Mouse (Mus musculus): ENCODE results near the gene Miga1. TPM values are rescaled to one million over a fixed set of nuclear protein-coding genes. Genes with fewer than 3 reads are reported as not detected.
"Not testable (repeated sequence)": the region's sequence is repeated elsewhere in the genome, so short reads cannot be mapped to it uniquely, and the experiment has no call there.

Gene Miga1
- polyA plus RNA-seq, 1 experiment = 6.7 TPM

DNA sequence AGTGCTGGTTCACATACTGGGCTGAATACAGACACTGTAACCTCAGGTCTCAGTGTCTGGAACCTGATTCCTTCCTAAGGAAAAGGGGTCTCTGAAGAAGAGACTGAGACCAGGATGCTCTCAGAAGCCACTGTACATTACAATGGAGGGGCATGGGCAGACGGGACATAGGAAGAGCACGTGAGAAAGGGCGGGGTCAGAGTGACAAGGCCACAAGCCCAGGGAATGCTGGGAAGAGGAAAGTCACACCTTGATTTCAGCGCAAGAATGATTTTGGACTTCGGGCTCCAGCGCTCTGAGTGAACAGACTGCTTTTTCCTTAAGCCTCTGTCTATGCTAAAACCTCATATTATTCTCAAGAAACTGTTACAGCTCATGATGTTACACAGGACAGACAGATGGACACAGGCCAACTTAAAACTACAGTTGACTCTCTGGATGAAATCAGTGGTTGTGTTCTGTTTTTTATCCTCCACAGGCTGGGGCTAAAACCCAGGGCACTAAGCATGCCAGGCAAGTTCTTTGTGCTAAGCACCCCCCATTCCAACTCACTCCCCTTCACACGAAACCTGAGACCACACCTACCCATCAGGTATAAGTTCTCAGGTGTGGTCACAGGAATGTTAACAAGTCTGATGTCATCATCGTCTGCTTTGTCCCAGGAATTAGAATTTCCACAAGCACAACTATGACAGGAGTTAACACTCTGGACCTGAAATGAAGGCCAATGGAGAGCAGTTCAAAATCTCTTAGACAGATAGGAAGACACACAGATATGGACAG lies 18.3 kb downstream of the Miga1 start:
- Histone ChIP-seq H3K27ac (ENCODE audit: insufficient read depth, low read depth, low read length) (peak overlapping the region; percentile 74), H3K4me1 (ENCODE audit: control insufficient read depth, insufficient read depth, insufficient read length, low read length) (peaks cover 9% of the 10 kb centered on the region), H3K4me3 (ENCODE audit: low read depth, low read length) (no peak overlapping the region), H3K27me3 (ENCODE audit: control insufficient read depth, insufficient read depth, low read length) (no peaks in the 10 kb centered on the region), H3K36me3 (ENCODE audit: control insufficient read depth, insufficient read depth, low read length) (no peaks in the 10 kb centered on the region)
- WGBS = 53% methylated on average over 8 of the region's 8 CpGs
- no peak for TF ChIP-seq CTCF (IDR thresholded peaks at IDR 0.05; ENCODE audit: extremely low read depth, insufficient read length, insufficient replicate concordance, low read depth, low read length)
- no peak for TF ChIP-seq POLR2A (IDR thresholded peaks at IDR 0.05; ENCODE audit: low read depth, low read length)

DNA sequence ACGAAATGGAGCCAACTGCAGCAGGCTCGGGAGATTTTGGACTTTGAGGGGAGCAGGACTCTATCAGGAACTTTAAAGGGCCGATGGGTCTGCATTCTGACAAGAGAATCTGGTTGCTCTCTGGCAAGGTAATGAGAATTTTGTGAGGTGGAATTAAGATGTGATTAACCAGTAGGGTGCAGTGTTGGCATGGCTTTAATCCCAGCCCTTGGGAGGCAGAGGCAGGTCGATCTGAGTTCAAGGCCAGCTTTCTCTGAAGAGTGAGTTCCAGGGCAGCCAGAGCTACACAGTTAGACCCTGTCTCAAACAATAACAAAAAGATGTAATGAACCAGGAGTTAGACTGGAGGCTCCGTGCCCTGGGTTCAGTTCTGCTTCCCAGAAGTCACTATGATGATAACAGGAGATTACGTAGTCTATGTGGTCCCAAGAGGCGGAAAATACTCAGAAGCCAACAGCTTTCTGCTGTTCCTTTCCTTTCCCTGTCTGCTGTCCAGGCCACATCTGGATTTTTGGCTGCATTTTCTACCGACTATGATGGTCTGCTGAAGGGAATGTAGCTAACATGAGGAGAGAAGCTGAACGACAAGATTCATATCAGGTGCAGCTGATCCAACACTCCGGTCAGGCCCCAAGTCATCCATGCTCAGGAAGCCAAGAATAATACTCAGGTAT lies 19.1 kb downstream of the Miga1 start:
- TF ChIP-seq CTCF (IDR thresholded peaks at IDR 0.05; ENCODE audit: extremely low read depth, insufficient read length, insufficient replicate concordance, low read depth, low read length) = no peak
- TF ChIP-seq POLR2A (IDR thresholded peaks at IDR 0.05; ENCODE audit: low read depth, low read length) = no peak
- peaks cover 9% of the 10 kb centered on the region for H3K4me1 ChIP-seq (ENCODE audit: control insufficient read depth, insufficient read depth, insufficient read length, low read length)
- 82% methylated on average over 10 of the region's 10 CpGs for WGBS
- H3K27me3 ChIP-seq (ENCODE audit: control insufficient read depth, insufficient read depth, low read length) = no peaks in the 10 kb centered on the region
- no peak overlapping the region for H3K4me3 ChIP-seq (ENCODE audit: low read depth, low read length)
- no peaks in the 10 kb centered on the region for H3K36me3 ChIP-seq (ENCODE audit: control insufficient read depth, insufficient read depth, low read length)
- H3K27ac ChIP-seq (ENCODE audit: insufficient read depth, low read depth, low read length) = no peak overlapping the region

GRCm38 (mm10) chr3:152316447-152317173 lies 23.6 kb downstream of the Miga1 start:
- H3K4me1 ChIP-seq (ENCODE audit: control insufficient read depth, insufficient read depth, insufficient read length, low read length); H3K4me3 ChIP-seq (ENCODE audit: low read depth, low read length); H3K27me3 ChIP-seq (ENCODE audit: control insufficient read depth, insufficient read depth, low read length); H3K36me3 ChIP-seq (ENCODE audit: control insufficient read depth, insufficient read depth, low read length): not testable (repeated sequence)
- WGBS = 34% methylated on average over 9 of the region's 9 CpGs
- H3K27ac ChIP-seq (ENCODE audit: insufficient read depth, low read depth, low read length) = peak overlapping the region; percentile 63

DNA sequence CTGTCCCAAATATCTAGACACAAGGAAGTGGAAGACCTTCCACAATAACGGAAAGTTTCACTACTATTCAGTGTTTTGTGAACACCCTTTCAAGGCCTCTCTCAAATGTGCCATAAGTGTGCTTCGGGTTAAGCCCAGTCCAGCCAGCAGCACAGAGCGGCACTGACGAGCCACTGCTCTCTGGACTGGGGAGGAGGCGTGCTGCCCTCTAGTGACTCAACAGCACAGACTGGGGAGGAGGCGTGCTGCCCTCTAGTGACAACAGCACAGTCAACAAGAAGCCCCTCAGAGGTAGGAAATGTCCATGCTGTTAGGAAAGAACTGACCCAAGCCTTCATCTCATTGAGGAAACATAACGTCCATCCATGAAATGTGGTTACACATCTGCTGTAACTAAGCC lies 24.6 kb downstream of the Miga1 start:
- Histone ChIP-seq H3K36me3 (ENCODE audit: control insufficient read depth, insufficient read depth, low read length) (no peaks in the 10 kb centered on the region), H3K4me3 (ENCODE audit: low read depth, low read length) (no peak overlapping the region), H3K4me1 (ENCODE audit: control insufficient read depth, insufficient read depth, insufficient read length, low read length) (peaks cover 3% of the 10 kb centered on the region; the same call in 1 of the 2 replicates), H3K27ac (ENCODE audit: insufficient read depth, low read depth, low read length) (no peak overlapping the region), H3K27me3 (ENCODE audit: control insufficient read depth, insufficient read depth, low read length) (no peaks in the 10 kb centered on the region)
- 14% methylated on average over 7 of the region's 7 CpGs for WGBS
- peak; percentile 99 for TF ChIP-seq CTCF (IDR thresholded peaks at IDR 0.05; ENCODE audit: extremely low read depth, insufficient read length, insufficient replicate concordance, low read depth, low read length)
- TF ChIP-seq POLR2A (IDR thresholded peaks at IDR 0.05; ENCODE audit: low read depth, low read length) = no peak

DNA sequence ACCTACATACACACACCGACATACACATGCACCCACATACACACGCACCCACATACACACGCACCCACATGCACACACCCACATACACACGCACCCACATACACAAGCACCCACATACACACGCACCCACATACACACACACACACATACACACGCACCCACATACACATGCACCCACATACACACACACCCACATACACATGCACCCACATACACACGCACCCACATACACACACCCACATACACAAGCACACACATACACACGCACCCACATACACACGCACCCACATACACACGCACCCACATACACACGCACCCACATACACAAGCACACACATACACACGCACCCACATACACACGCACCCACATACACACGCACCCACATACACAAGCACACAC lies 25.5 kb downstream of the Miga1 start:
- not testable (repeated sequence) for H3K36me3 ChIP-seq (ENCODE audit: control insufficient read depth, insufficient read depth, low read length); H3K4me3 ChIP-seq (ENCODE audit: low read depth, low read length); H3K27ac ChIP-seq (ENCODE audit: insufficient read depth, low read depth, low read length); H3K27me3 ChIP-seq (ENCODE audit: control insufficient read depth, insufficient read depth, low read length); H3K4me1 ChIP-seq (ENCODE audit: control insufficient read depth, insufficient read depth, insufficient read length, low read length)
- 79% methylated on average over 14 of the region's 14 CpGs for WGBS

GRCm38 (mm10) chr3:152309250-152309645 lies 31.0 kb downstream of the Miga1 start:
- peak overlapping the region; percentile 83 for H3K27ac ChIP-seq (ENCODE audit: insufficient read depth, low read depth, low read length)
- TF ChIP-seq POLR2A (IDR thresholded peaks at IDR 0.05; ENCODE audit: low read depth, low read length) (no peak), CTCF (IDR thresholded peaks at IDR 0.05; ENCODE audit: extremely low read depth, insufficient read length, insufficient replicate concordance, low read depth, low read length) (no peak)
- H3K4me3 ChIP-seq (ENCODE audit: low read depth, low read length) = no peak overlapping the region
- no peaks in the 10 kb centered on the region for H3K36me3 ChIP-seq (ENCODE audit: control insufficient read depth, insufficient read depth, low read length)
- H3K4me1 ChIP-seq (ENCODE audit: control insufficient read depth, insufficient read depth, insufficient read length, low read length) = peaks cover 16% of the 10 kb centered on the region
- no peaks in the 10 kb centered on the region for H3K27me3 ChIP-seq (ENCODE audit: control insufficient read depth, insufficient read depth, low read length)
- WGBS = 40% methylated on average over 9 of the region's 9 CpGs

DNA sequence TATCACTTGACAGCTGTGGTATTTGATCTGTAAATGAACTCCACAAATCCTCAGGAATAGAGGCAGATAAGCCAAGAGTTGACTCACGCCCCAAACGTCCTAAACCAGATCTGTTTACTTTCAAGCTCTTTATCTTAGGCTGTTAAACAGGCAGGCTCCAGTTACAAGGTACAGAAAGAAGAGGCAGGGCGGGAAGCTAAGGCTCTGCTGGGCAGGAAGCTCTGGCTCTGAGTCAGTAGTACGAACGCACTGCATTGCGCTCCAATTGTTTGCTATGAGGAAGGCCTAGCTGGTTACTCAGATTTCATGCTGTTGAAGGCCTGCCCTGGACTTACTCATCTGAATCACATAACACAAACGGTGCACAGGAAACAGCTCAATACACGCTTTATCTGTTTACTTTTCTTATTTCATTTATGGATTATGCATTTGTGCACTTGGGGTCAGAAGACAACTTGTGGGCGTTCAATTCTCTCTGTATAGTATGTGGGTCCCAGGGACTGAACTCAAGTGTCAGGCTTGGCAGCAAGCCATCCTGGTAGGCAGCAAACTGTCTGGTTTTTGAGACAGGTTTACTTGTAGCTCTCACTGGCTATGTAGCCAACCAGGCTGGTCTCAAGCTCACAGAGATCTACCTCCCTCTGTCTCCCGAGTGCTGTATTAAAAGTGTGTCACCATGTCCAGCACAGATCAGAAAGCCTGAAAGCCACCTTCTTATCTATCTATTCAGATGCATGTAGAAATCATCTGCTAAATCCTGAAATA lies 31.5 kb downstream of the Miga1 start:
- peaks cover 16% of the 10 kb centered on the region for H3K4me1 ChIP-seq (ENCODE audit: control insufficient read depth, insufficient read depth, insufficient read length, low read length)
- no peak for TF ChIP-seq POLR2A (IDR thresholded peaks at IDR 0.05; ENCODE audit: low read depth, low read length)
- no peak for TF ChIP-seq CTCF (IDR thresholded peaks at IDR 0.05; ENCODE audit: extremely low read depth, insufficient read length, insufficient replicate concordance, low read depth, low read length)
- WGBS = 16% methylated on average over 10 of the region's 10 CpGs

More for the DNA sequence above, 31.5 kb downstream of the Miga1 start:
- H3K27ac ChIP-seq (ENCODE audit: insufficient read depth, low read depth, low read length) = peak overlapping the region; percentile 83
- H3K27me3 ChIP-seq (ENCODE audit: control insufficient read depth, insufficient read depth, low read length) = no peaks in the 10 kb centered on the region
- no peak overlapping the region for H3K4me3 ChIP-seq (ENCODE audit: low read depth, low read length)
- no peaks in the 10 kb centered on the region for H3K36me3 ChIP-seq (ENCODE audit: control insufficient read depth, insufficient read depth, low read length)
